Mouse (Mus musculus) kidney, adult 8-10 months (tissue): ENCODE results near the gene Gpc5.

Experiments
- DNase-seq, 2 experiments: peaks; one replicate each; pipeline ENCODE4 v3.0.0; 2022

The Gpc5 gene

DNA sequence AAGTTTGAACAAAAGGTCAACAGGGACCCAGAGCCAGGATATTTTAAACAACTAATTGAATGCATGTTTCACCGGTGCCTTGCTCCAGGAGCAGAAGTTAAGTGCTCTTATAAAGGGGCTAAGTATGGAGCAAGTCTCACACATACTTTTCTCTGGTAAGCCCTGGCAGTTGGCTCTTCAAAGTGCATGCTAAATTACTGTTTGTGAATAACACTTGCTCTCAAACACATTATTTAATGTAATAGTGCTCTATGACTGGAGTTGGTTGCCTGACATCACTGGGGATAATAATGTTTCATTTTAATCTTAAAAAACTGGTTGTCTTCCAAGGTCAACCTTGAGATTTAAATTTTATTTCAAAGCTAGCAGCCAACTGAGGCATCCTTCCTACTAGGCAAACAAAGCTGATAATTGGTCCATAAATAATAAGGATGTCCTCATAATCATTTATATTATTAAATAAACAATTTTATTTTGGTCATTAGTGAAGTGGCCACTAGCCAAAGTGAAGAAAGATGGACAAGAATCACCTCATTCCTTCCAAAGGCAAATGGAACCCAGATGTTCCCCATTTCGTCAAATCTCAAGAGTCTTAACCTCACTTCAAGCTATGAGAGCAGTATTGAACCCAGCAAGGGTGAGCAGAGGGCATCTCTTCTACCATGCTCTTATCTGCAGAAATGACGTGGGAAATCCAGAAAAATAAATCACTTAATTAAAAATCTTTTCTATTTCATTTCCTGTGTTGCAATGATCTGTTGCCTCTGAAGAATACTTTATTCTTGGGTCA is 488.6 kb downstream of the Gpc5 start:
- no peak for DNase-seq

DNA sequence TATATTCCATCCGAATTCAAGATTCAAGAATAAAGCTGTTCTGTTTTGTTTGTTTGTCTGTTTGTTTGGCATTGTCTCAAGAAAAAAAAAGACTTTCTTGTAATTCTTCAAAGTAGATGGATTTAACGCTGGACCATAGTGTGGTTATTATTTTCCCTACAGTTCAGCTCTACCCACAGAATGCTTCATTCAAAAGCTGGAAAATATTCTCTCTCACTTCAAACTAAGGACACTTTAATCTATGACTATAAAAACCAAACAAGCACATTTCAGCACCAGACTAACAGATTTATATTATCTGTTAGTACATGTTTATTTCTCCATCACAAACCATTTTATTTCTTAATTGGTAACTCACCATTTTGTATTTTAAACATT is 489.2 kb downstream of the Gpc5 start:
- no peak for DNase-seq

- no peak for DNase-seq
Measured at GRCm38 (mm10) chr14:115600259-115601029, 508.4 kb downstream of the Gpc5 start.

- DNase-seq = no peak
Measured at GRCm38 (mm10) chr14:115614154-115614553, 522.1 kb downstream of the Gpc5 start.

GRCm38 (mm10) chr14:115616305-115616704 is 524.3 kb downstream of the Gpc5 start:
- DNase-seq = no peak

GRCm38 (mm10) chr14:115616846-115617245 is 524.8 kb downstream of the Gpc5 start:
- no peak for DNase-seq

- DNase-seq = peak in 1 of 2 experiments; percentile 21
Measured at GRCm38 (mm10) chr14:115620473-115620872, 528.5 kb downstream of the Gpc5 start.

GRCm38 (mm10) chr14:115631160-115631898 is 539.3 kb downstream of the Gpc5 start:
- DNase-seq = no peak

DNA sequence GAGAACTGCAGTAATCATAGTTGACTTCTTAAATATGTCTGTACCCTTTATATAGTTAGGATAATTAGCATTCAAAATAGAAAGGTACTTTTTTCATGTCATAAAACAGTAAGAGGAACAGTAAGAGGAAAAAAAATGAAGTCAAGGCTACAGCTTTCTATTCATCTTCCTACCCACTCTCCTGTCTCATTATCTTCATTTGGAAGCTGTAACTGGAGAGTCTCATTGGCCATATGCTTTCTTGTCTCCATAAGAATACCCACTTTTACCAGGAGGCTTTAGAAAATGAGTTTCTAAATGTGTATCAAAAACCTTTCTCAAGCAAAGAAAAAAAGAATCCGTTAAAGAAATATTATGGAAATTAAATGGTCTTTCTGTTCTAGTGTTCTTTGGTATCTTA is 541.3 kb downstream of the Gpc5 start:
- no peak for DNase-seq

GRCm38 (mm10) chr14:115679875-115680274 is 587.9 kb downstream of the Gpc5 start:
- DNase-seq = no peak

DNA sequence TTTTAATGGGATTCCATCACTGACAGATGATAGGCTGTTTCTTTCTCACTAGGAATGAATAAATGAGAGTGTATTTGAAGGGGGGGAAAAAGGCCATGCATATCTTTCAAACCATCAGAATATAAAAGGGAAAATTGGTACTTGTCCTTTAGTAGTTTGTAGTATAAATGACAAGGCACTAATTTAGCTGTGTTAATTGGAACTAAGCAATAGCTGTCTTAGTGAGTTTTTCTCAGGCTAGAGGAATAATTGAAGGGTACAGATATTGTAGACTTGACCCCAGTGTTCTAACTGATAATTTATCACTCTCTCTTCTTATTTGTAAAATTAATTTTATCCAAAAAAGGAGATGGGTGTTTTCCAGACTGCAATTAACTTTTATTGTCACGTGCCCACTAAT is 654.0 kb downstream of the Gpc5 start:
- DNase-seq = no peak

GRCm38 (mm10) chr14:115760241-115760640 is 668.2 kb downstream of the Gpc5 start:
- no peak for DNase-seq

- no peak for DNase-seq
Measured at GRCm38 (mm10) chr14:115779382-115780177, 687.6 kb downstream of the Gpc5 start.

- no peak for DNase-seq
Measured at GRCm38 (mm10) chr14:115804751-115805150, 712.7 kb downstream of the Gpc5 start.

DNA sequence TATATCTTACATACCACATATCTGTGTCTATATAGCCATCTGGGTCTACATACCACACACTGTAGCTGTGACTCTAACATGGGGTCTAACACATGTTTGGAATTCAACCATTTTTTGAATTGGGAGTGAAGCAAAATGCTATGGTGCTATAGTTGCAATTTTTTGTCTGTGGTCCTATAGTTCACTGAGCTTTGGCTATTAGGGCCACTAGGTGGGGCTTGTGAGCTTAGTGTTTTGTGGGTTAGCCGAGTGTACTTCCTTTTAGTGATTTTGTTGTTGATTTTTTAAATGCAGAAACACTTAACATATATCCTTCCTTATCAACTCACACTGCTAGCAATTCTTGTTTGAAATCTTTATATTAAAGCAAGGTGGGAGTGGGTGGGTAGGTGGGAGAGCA is 727.0 kb downstream of the Gpc5 start:
- DNase-seq = peak in 1 of 2 experiments; percentile 10

GRCm38 (mm10) chr14:115821657-115822056 is 729.6 kb downstream of the Gpc5 start:
- DNase-seq = no peak

DNA sequence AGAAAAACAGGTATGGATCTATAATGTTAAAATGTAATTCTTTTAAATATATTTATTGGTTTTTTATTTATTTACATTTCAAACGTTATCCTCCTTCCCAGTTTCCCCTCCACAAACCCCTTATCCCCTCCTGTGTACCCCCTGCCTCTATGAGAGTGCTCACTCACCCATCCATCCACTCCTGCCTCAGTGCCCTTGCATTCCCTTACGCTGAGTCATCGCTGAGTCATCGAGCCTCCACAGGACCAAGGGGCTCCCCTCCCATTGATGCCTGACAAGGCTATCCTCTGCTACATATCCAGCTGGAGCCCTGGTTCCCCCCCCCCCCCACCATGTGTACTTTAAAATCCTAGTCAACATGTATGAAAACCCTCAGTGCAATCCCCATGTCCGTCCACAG is 738.5 kb downstream of the Gpc5 start:
- DNase-seq = no peak

DNA sequence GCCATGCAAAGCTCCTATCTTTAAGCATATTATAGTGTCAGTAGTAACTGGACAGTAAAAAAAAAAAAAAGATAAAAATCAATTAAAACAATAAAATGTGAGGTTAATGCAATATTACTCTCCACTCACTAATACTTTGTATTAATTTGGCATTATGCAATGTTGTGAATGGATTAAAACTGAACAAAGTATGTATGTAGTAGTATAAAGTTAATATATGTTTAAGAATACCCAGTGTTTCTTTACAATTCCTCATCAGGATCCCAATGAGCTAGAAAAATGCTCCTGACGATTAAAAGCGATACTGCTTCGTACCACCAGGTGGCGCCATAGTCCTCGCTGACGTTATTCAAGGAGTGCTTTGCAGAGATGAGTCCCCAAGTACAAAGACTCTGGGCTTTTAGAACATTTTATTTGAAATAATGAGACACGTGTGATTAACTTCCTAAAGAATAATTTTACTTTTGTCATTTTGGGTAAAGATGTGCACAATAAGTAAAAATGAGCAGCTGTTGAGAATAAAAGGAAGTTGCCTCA is 739.3 kb downstream of the Gpc5 start:
- DNase-seq = peak; percentile 11 to 76

DNA sequence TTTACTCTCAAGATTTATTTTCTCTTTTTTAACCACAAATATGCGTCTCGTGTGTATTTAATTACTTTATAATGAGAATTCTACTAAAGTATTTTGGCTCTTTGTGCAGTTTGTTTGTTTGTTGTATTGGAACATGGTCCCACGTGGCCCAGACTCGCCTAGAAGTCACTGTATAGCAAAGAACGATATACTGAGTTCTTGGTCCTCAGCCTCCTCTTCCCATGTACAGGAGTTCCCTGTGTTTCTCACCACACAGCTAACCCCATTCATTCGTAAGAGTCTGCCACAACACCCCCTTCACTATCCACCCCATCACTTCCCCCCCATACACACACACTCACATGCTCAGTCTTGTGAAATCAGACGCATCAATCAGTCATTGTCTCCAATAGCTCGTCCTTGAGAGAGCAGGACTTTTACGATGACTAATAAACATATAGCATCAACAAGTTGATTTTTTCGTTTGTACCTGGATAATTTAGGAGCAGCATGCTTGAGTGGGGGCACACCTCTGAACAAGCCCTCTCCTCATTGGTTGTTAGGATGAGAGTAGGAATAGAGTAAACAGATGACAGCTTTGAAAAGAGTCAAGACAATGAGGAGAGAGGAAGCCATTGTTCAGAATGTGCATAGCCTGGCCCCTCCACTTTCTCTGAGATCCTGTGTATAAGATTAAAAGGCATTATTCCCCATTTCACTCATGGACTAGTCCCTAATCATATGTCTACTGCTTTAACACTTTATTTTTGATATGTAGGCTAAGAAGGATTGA is 740.0 kb downstream of the Gpc5 start:
- DNase-seq = no peak

GRCm38 (mm10) chr14:115843783-115844182 is 751.8 kb downstream of the Gpc5 start:
- DNase-seq = no peak

DNA sequence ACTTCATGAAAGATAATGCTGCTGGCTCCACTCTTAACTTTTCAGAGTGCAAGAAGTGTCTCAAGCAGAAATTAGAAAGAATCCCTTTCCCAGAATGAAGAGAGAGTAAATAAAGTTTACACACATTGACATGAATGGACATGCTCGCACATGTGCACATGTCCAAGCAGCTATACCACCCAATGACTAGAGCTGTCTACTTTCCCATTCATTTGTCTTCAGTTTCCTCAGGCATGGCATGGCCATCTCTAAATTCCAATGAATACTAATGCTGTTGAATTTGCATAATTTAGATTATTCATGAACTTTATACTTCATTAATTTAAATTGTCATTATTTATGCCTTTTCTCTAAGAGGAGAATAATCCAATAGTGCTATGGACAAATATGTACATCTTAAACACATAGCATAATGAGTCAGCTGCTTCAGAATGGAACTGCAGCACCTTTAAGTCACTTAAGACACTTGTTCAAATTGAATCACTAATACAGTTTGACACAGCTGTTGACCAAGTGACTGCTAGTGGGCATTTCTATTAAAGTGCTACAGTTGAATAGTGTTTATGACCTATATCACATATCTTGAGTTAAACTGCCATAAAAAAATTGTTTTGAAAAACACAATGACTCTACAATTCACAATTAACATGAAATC is 752.9 kb downstream of the Gpc5 start:
- no peak for DNase-seq
